Mouse (Mus musculus): ENCODE measurements around the gene Atp6v0a2.

- no peak for TF ChIP-seq CTCF (IDR thresholded peaks at IDR 0.05; ENCODE audit: insufficient read depth, low read length)
- no peak for TF ChIP-seq POLR2A (IDR thresholded peaks at IDR 0.05; ENCODE audit: borderline replicate concordance, extremely low read depth, low read depth, low read length)
Observed at GRCm38 (mm10) chr5:124621362-124621761, 7.0 kb upstream of the Atp6v0a2 start.

All from lung, adult 2 months (tissue).